ENCODE assay signal across 12 mouse cellular contexts in genomic region chr9:21189905-21190304, GRCm38 (mm10). TPM values are rescaled to one million over a fixed set of nuclear protein-coding genes. Genes with fewer than 3 reads are reported as not detected.
A peak's percentile ranks its signal among the peaks of the same experiment; 100 is the strongest.
DNase-seq lines count a peak whose midpoint lies in the region; ATAC-seq and TF ChIP-seq lines count a peak whose summit lies in the region.
"Had no signal": no experiment of that assay in that cellular context is flagged by ENCODE, and none has a peak within 500 bp of the region (broad histone marks: within the 10 kb centered on the region; RNA-seq: fewer than 3 reads in every experiment).

No protein-coding gene starts in this region.

- peak; percentile 48; the same call in 1 of the 2 replicates for TF ChIP-seq CTCF in kidney, postnatal 0 days (IDR thresholded peaks at IDR 0.05; ENCODE audit: low read depth)

- no peaks in the 10 kb centered on the region for H3K9me3 ChIP-seq in kidney, postnatal 0 days (replicated peaks; ENCODE audit: low read length)
- H3K9me3 ChIP-seq: neural tube, embryonic 13.5 days had no signal

- DNase-seq in CD4-positive, CD25-positive, alpha-beta regulatory T cell, adult 2 months (ENCODE audit: low read depth, low spot score) = peak; percentile 75
- no peak for DNase-seq in kidney, postnatal 0 days (ENCODE audit: low spot score)
- no peak for DNase-seq in kidney, postnatal 25 days
- DNase-seq in thymus, postnatal 0 days (ENCODE audit: low spot score) = peak; percentile 57
- no peak for DNase-seq in thymus, postnatal 36 days
- DNase-seq in thymus, postnatal 4 days = peak; percentile 70
- no peak for DNase-seq in left cerebral cortex, adult 18-20 months (ENCODE audit: low spot score in 2 of 2)
- DNase-seq: cerebellum, adult 8-10 months; kidney, postnatal 10 days had no signal

- H3K4me1 ChIP-seq in kidney, postnatal 0 days (replicated peaks; ENCODE audit: insufficient read depth, low read length) = 0 out of 2 replicates have a peak, but pooled peaks cover 3% of the 10 kb centered on the region

- WGBS in kidney, postnatal 0 days = 52% methylated on average over 7 of the region's 7 CpGs

- no peak overlapping the region for H3K4me2 ChIP-seq in kidney, postnatal 0 days (ENCODE audit: low read length)
- H3K4me2 ChIP-seq: neural tube, embryonic 13.5 days had no signal

- H3K9ac ChIP-seq in kidney, postnatal 0 days (ENCODE audit: low read depth, low read length) = no peak overlapping the region
- H3K9ac ChIP-seq: neural tube, embryonic 13.5 days had no signal

- no peaks in the 10 kb centered on the region for H3K36me3 ChIP-seq in kidney, postnatal 0 days (ENCODE audit: insufficient read depth, low read length)
- H3K36me3 ChIP-seq: neural tube, embryonic 13.5 days had no signal

- no peak for ATAC-seq in CD4-positive, CD25-positive, alpha-beta regulatory T cell, adult 4 months
- no peak for ATAC-seq in kidney, postnatal 0 days (replicated peaks; ENCODE audit: low FRiP score, low read depth)

- H3K27ac ChIP-seq in kidney, postnatal 0 days = no peak overlapping the region
- H3K27ac ChIP-seq: neural tube, embryonic 13.5 days had no signal

- H3K27me3 ChIP-seq in kidney, postnatal 0 days (ENCODE audit: insufficient read depth, low read length) = no peaks in the 10 kb centered on the region

- H3K4me3 ChIP-seq in kidney, postnatal 0 days (replicated peaks; ENCODE audit: low read depth, low read length) = no peak overlapping the region
- H3K4me3 ChIP-seq: erythroblast, embryonic 14.5 days; neural tube, embryonic 13.5 days had no signal

RNA-seq across cellular contexts. Expression of gene Pde4a, which starts 24.4 kb away (rescaled TPM):
- polyA plus RNA-seq in CD4-positive, CD25-positive, alpha-beta regulatory T cell, adult 4 months (2017; shearing (Covaris generic)) = 1 to 10 TPM in 1 of 2 experiments, under 1 TPM in 1; 0.67 to 1.3 TPM
- polyA plus RNA-seq in kidney, postnatal 0 days (2015; fragmentation: Nextera tagmentation; extraction: Ambion mirVana) = 8.2 and 8.3 TPM in 2 replicates
- 0.95 and 1.0 TPM in 2 replicates for polyA plus RNA-seq in thymus, postnatal 0 days (2015; fragmentation: Nextera tagmentation; extraction: Ambion mirVana)
- 10 to 100 TPM; 84.8 to 98.3 TPM for total RNA-seq in left cerebral cortex, adult 18-20 months (2021)

RNA-seq across cellular contexts. Expression of gene Cdc37, which starts 40.1 kb away (rescaled TPM):
- 100 to 1,000 TPM; 100 to 115 TPM for polyA plus RNA-seq in CD4-positive, CD25-positive, alpha-beta regulatory T cell, adult 4 months (2017; shearing (Covaris generic))
- polyA plus RNA-seq in kidney, postnatal 0 days (2015; fragmentation: Nextera tagmentation; extraction: Ambion mirVana) = 256 and 271 TPM in 2 replicates
- 281 and 307 TPM in 2 replicates for polyA plus RNA-seq in thymus, postnatal 0 days (2015; fragmentation: Nextera tagmentation; extraction: Ambion mirVana)
- total RNA-seq in left cerebral cortex, adult 18-20 months (2021) = 100 to 1,000 TPM; 153 to 154 TPM

RNA-seq across cellular contexts. Expression of gene Keap1, which starts 49.3 kb away (rescaled TPM):
- 10 to 100 TPM; 20.1 to 43.4 TPM for polyA plus RNA-seq in CD4-positive, CD25-positive, alpha-beta regulatory T cell, adult 4 months (2017; shearing (Covaris generic))
- polyA plus RNA-seq in kidney, postnatal 0 days (2015; fragmentation: Nextera tagmentation; extraction: Ambion mirVana) = 49.3 and 50.8 TPM in 2 replicates
- polyA plus RNA-seq in thymus, postnatal 0 days (2015; fragmentation: Nextera tagmentation; extraction: Ambion mirVana) = 61.2 and 64.2 TPM in 2 replicates
- total RNA-seq in left cerebral cortex, adult 18-20 months (2021) = 10 to 100 TPM; 53.4 to 58.0 TPM

RNA-seq across cellular contexts. Expression of gene S1pr5, which starts 58.3 kb away (rescaled TPM):
- under 1 TPM in 1 of 2 experiments, not detected in 1; 0.12 TPM for polyA plus RNA-seq in CD4-positive, CD25-positive, alpha-beta regulatory T cell, adult 4 months (2017; shearing (Covaris generic))
- polyA plus RNA-seq in kidney, postnatal 0 days (2015; fragmentation: Nextera tagmentation; extraction: Ambion mirVana) = 0.11 TPM in 1 of 2 replicates, not detected in the other
- polyA plus RNA-seq in thymus, postnatal 0 days (2015; fragmentation: Nextera tagmentation; extraction: Ambion mirVana) = 0.09 TPM in 1 of 2 replicates, not detected in the other
- total RNA-seq in left cerebral cortex, adult 18-20 months (2021) = 10 to 100 TPM in 1 of 2 experiments, 1 to 10 TPM in 1; 9.7 to 10.7 TPM
- polyA plus RNA-seq: erythroblast, embryonic 14.5 days had no signal

RNA-seq across cellular contexts. Expression of gene Tyk2, which starts 58.9 kb away (rescaled TPM):
- polyA plus RNA-seq in CD4-positive, CD25-positive, alpha-beta regulatory T cell, adult 4 months (2017; shearing (Covaris generic)) = 10 to 100 TPM; 35.2 to 77.5 TPM
- 8.6 and 9.4 TPM in 2 replicates for polyA plus RNA-seq in kidney, postnatal 0 days (2015; fragmentation: Nextera tagmentation; extraction: Ambion mirVana)
- polyA plus RNA-seq in thymus, postnatal 0 days (2015; fragmentation: Nextera tagmentation; extraction: Ambion mirVana) = 13.8 and 14.0 TPM in 2 replicates
- 10 to 100 TPM; 12.6 to 12.7 TPM for total RNA-seq in left cerebral cortex, adult 18-20 months (2021)

Comparison
In these comparisons a context has a peak if more than half of its experiments do, and no peak if none do; other contexts are left out.
1. DNase-seq: peak in CD4-positive, CD25-positive, alpha-beta regulatory T cell, adult 2 months (single experiment), thymus, postnatal 0 days (single experiment) and thymus, postnatal 4 days (single experiment); none in kidney, postnatal 0 days (single experiment), kidney, postnatal 25 days (0 of 2), thymus, postnatal 36 days (0 of 2) and left cerebral cortex, adult 18-20 months (0 of 2).